Mouse (Mus musculus) cortical plate, adult 2 months (tissue): ENCODE results near the gene Cnot10. TPM values are rescaled to one million over a fixed set of nuclear protein-coding genes. Genes with fewer than 3 reads are reported as not detected.
A peak's percentile ranks its signal among the peaks of the same experiment; 100 is the strongest.

Experiments
- H3K27ac ChIP-seq: fragments of 200-500 bp; 2 replicates; pipeline ENCODE4 v1.5.1; 2012; ENCODE audit warnings: low read length, control low read depth, inconsistent platforms; ENCODE audit not compliant: insufficient read depth
- H3K4me1 ChIP-seq: fragments of 200-500 bp; 2 replicates; pipeline ENCODE4 v1.6.1; 2011; ENCODE audit warnings: low read length; ENCODE audit not compliant: control insufficient read depth, insufficient read depth
- H3K4me3 ChIP-seq: fragments of 200-500 bp; 2 replicates; pipeline ENCODE4 v1.5.1; 2011; ENCODE audit warnings: mild to moderate bottlenecking, low read length, control low read depth; ENCODE audit not compliant: insufficient read depth
- CTCF ChIP-seq: fragments of 200-500 bp; IDR thresholded peaks from 2 replicates; pipeline ENCODE4 v1.5.1; 2011; ENCODE audit warnings: mild to moderate bottlenecking, control low read depth, low read length; ENCODE audit not compliant: insufficient read depth; ENCODE audit errors: extremely low read depth
- POLR2A ChIP-seq: fragments of 200-500 bp; IDR thresholded peaks from 2 replicates; pipeline ENCODE4 v1.6.1; 2011; ENCODE audit warnings: mild to moderate bottlenecking, low read length, control low read depth; ENCODE audit not compliant: insufficient read depth; ENCODE audit errors: extremely low read depth
- polyA plus RNA-seq: library from polyadenylated mRNA; depleted of rRNA; stranded (reverse); fragments of >200 nt; gene quantifications from 2 replicates; pipeline ENCODE4 v1.2.3, GENCODE M21; 2012

The Cnot10 gene
- polyA plus RNA-seq, 1 experiment = 82.6 TPM

GRCm38 (mm10) chr9:114636150-114636549, 3.8 kb downstream of the Cnot10 start:
- H3K27ac ChIP-seq = no peak overlapping the region
- TF ChIP-seq POLR2A = no peak
- TF ChIP-seq CTCF = no peak

DNA sequence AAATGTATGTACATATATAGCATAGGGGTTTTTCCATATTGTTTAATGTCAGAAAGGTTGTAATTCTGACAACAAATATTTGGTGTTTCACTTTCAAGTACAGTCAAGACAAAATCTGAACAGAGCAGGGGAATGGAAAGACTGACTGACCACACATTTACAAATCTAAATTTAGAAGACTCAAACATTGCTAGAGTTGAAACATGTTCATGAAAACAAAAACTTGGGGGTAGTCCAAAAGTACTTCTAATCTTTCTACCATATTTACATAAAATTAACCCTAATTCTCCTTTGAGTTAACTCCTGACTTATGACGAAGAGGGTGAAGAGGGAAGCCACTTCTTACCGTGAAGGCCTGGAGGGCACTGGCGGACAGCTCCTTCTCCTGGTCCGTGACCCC, 7.7 kb downstream of the Cnot10 start:
- Histone ChIP-seq H3K4me3 (no peak overlapping the region), H3K4me1 (no peaks in the 10 kb centered on the region; the same call in 1 of the 2 replicates), H3K27ac (no peak overlapping the region)
- TF ChIP-seq CTCF = no peak

More at GRCm38 (mm10) chr9:114636150-114636549, 3.8 kb downstream of the Cnot10 start:
- no peak overlapping the region for H3K4me3 ChIP-seq
- H3K4me1 ChIP-seq = peaks cover 2% of the 10 kb centered on the region

- H3K27ac ChIP-seq = no peak overlapping the region
These were observed 13.3 kb downstream of the Cnot10 start for GRCm38 (mm10) chr9:114626726-114627125.

GRCm38 (mm10) chr9:114624178-114624577, 15.8 kb downstream of the Cnot10 start:
- H3K4me3 ChIP-seq = no peak overlapping the region
- H3K27ac ChIP-seq = no peak overlapping the region
- H3K4me1 ChIP-seq = no peaks in the 10 kb centered on the region
- TF ChIP-seq POLR2A (no peak), CTCF (no peak)

More at GRCm38 (mm10) chr9:114626726-114627125, 13.3 kb downstream of the Cnot10 start:
- Histone ChIP-seq H3K4me3 (no peak overlapping the region), H3K4me1 (no peaks in the 10 kb centered on the region)
- TF ChIP-seq POLR2A = no peak
- no peak for TF ChIP-seq CTCF

GRCm38 (mm10) chr9:114621149-114621548, 18.8 kb downstream of the Cnot10 start:
- Histone ChIP-seq H3K4me1 (no peaks in the 10 kb centered on the region), H3K27ac (no peak overlapping the region), H3K4me3 (no peak overlapping the region)
- no peak for TF ChIP-seq CTCF
- TF ChIP-seq POLR2A = no peak

DNA sequence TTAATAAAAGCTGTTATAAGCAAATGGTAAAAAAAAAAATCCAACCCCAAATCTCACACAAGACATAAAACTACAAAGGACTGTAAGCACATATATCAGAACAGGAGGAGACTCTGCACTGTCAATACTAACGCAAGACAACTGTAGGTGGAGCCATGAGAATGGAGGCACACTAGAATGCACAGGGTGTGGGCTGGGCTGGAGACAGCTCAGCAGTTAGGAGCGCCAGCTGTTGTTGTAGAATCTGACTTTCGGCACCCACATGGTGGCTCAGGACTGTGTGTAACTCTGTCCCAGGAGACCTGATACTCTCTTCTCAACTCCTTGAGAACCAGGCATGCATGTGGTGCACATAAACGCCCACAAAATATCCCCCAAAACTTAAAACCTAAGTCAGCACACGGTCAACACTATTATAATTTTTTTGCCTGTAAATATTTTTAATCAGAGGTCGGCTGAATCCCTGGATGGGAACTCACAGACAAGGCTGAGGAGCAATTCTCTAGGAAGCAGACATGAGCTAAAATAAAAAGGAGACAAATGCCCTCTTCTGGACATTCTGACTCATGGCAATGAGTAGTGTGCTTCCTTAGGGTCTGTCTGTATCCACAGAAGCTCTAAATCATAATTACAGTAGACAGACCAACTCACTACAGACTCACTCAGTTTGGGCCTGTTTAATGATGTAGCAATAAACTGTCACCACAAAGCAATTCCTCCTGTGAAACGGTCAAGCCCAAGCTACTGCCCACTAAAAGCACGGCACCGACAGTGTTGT, 25.6 kb downstream of the Cnot10 start:
- no peaks in the 10 kb centered on the region for H3K4me1 ChIP-seq
- H3K27ac ChIP-seq = no peak overlapping the region
- TF ChIP-seq CTCF = 0 out of 2 replicates have a peak, but pooled peaks have one; percentile 2
- TF ChIP-seq POLR2A = no peak
- no peak overlapping the region for H3K4me3 ChIP-seq

GRCm38 (mm10) chr9:114613026-114613425, 27.0 kb downstream of the Cnot10 start:
- Histone ChIP-seq H3K27ac (no peak overlapping the region), H3K4me1 (no peaks in the 10 kb centered on the region)
- no peak for TF ChIP-seq POLR2A
- TF ChIP-seq CTCF = no peak

GRCm38 (mm10) chr9:114612566-114612965, 27.4 kb downstream of the Cnot10 start:
- Histone ChIP-seq H3K4me1 (no peaks in the 10 kb centered on the region), H3K4me3 (no peak overlapping the region), H3K27ac (no peak overlapping the region)
- TF ChIP-seq CTCF (no peak), POLR2A (no peak)

More at GRCm38 (mm10) chr9:114613026-114613425, 27.0 kb downstream of the Cnot10 start:
- H3K4me3 ChIP-seq = no peak overlapping the region

DNA sequence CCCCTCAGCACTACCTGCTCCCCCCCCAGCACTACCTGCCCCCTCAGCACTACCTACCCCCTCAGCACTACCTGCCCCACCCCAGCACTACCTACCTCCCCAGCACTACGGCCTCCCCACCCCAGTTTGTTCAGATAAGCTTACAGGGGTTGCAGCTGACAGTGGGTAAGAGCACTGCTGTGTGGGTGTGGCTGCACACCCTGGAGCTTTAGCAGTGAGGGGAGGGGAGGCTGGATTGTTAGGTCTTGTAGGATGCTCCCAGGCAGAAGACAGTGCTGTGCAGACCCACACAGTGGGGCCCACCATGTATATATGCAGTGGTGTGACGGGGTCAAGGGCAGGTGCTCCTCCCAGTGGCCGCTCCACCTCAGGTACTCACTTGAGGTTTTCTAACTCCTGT, 29.7 kb downstream of the Cnot10 start:
- Histone ChIP-seq H3K27ac (no peak overlapping the region), H3K4me3 (no peak overlapping the region), H3K4me1 (no peaks in the 10 kb centered on the region)
- TF ChIP-seq CTCF = no peak
- no peak for TF ChIP-seq POLR2A

DNA sequence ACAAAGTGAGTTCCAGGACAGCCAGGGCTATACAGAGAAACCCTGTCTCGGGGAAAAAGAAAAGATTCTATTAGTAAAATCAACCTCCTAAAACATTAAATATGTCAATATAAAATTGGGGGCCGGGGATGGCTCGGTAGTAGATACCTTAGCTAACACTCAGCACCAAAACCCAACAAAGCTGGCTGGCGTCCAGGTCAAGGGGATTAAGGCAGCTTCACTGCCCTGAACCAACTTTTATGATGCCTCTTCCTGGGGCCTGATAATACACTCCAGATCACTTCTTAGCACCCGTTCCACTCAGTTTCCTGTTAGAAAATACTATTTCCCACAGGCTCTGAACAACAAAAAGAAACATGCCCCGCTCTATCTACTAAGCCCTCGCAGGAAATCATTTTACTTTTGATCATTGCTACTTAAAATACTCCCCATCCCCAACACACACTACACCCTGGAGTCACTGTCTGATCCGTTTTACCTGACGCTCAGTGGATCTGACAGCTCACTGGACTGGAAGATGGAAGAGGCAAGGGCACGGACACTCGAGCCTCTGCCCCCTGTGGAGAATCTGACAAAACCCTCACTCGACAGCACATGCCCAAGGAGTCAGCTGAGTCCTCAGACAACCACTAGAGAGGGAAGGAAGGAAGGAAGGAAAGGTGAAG, 36.0 kb downstream of the Cnot10 start:
- TF ChIP-seq CTCF = no peak
- TF ChIP-seq POLR2A = no peak

More for the DNA sequence above, 36.0 kb downstream of the Cnot10 start:
- no peaks in the 10 kb centered on the region for H3K4me1 ChIP-seq
- no peak overlapping the region for H3K27ac ChIP-seq
- no peak overlapping the region for H3K4me3 ChIP-seq
